Mouse (Mus musculus) heart, embryonic 11.5 days (tissue): ENCODE measurements around the gene Hist1h4n. TPM values are rescaled to one million over a fixed set of nuclear protein-coding genes. Genes with fewer than 3 reads are reported as not detected.
A peak's percentile ranks its signal among the peaks of the same experiment; 100 is the strongest.
"Not testable (repeated sequence)": the region's sequence is repeated elsewhere in the genome, so short reads cannot be mapped to it uniquely, and the experiment has no call there.

Experiments used
- ATAC-seq: fragments of 200-750 bp; cut with Nextera tagmentation; replicated peaks from 2 replicates; pipeline ENCODE4 v1.8.0; 2017; ENCODE audit warnings: moderate library complexity; ENCODE audit not compliant: insufficient number of reproducible peaks, low FRiP score, low TSS enrichment
- H3K27ac ChIP-seq: fragments of 300-500 bp; sonication (generic); 2 replicates; pipeline ENCODE4 v1.5.1; 2014; ENCODE audit warnings: mild to moderate bottlenecking, low read depth, low read length
- H3K27me3 ChIP-seq: fragments of 300-500 bp; sonication (generic); 2 replicates; pipeline ENCODE4 v1.6.1; 2014; ENCODE audit warnings: mild to moderate bottlenecking, low read length, mixed read lengths; ENCODE audit not compliant: control insufficient read depth, insufficient read depth
- H3K36me3 ChIP-seq: fragments of 300-500 bp; sonication (generic); 2 replicates; pipeline ENCODE4 v1.6.1; 2014; ENCODE audit warnings: mild to moderate bottlenecking, low read length, moderate library complexity, mixed read lengths; ENCODE audit not compliant: control insufficient read depth, insufficient read depth
- H3K4me1 ChIP-seq: fragments of 300-500 bp; sonication (generic); 2 replicates; pipeline ENCODE4 v1.6.1; 2014; ENCODE audit warnings: low read length; ENCODE audit not compliant: control insufficient read depth, insufficient read depth
- H3K4me2 ChIP-seq: fragments of 300-500 bp; sonication (generic); 2 replicates; pipeline ENCODE4 v1.6.1; 2014; ENCODE audit warnings: mild to moderate bottlenecking, moderate library complexity
- H3K4me3 ChIP-seq: fragments of 300-500 bp; sonication (generic); 2 replicates; pipeline ENCODE4 v1.5.1; 2014; ENCODE audit warnings: low read depth, low read length
- H3K9ac ChIP-seq: fragments of 300-500 bp; sonication (generic); 2 replicates; pipeline ENCODE4 v1.6.1; 2014; ENCODE audit warnings: mild to moderate bottlenecking, low read depth, low read length, moderate library complexity
- H3K9me3 ChIP-seq: fragments of 300-500 bp; sonication (generic); replicated peaks from 2 replicates; pipeline ENCODE4 v1.6.1; 2016; ENCODE audit warnings: low read length; ENCODE audit not compliant: control insufficient read depth
- WGBS: fragments of 180-500 bp; shearing (Covaris S2); extraction: QIAGEN DNeasy Blood & Tissue Kit; methylation state at CpG from one replicate; pipeline ENCODE4 v1.1.7; 2014; ENCODE audit not compliant: insufficient replicate concordance; 5-methylcytosine and 5-hydroxymethylcytosine counted together
- polyA plus RNA-seq: library from polyadenylated mRNA; unstranded; fragments of >200 nt; fragmentation: Nextera tagmentation; extraction: Ambion mirVana; gene quantifications from 2 replicates; pipeline ENCODE4 v1.2.1, GENCODE M21; 2014

Hist1h4n gene
- polyA plus RNA-seq, 1 experiment from 2014 or later, result 10.5 TPM

- Histone ChIP-seq H3K4me3 (no peak overlapping the region), H3K9me3 (no peaks in the 10 kb centered on the region), H3K36me3 (no peaks in the 10 kb centered on the region), H3K4me1 (peaks cover 8% of the 10 kb centered on the region; the same call in 1 of the 2 replicates), H3K27me3 (no peaks in the 10 kb centered on the region), H3K27ac (no peak overlapping the region), H3K4me2 (no peak overlapping the region), H3K9ac (no peak overlapping the region)
- WGBS, result 9% methylated on average over 8 of the region's 8 CpGs
- no peak for ATAC-seq
Measured at GRCm38 (mm10) chr13:21847883-21848282, 15.9 kb upstream of the Hist1h4n start.

- H3K4me1 ChIP-seq, H3K27me3 ChIP-seq, H3K4me3 ChIP-seq, ATAC-seq, H3K4me2 ChIP-seq, H3K36me3 ChIP-seq, H3K9ac ChIP-seq, H3K27ac ChIP-seq, H3K9me3 ChIP-seq: not testable (repeated sequence)
Measured at GRCm38 (mm10) chr13:21846356-21846755, 14.4 kb upstream of the Hist1h4n start.

- peak; percentile 67; the same call in 1 of the 2 replicates for ATAC-seq
- not testable (repeated sequence) for H3K36me3 ChIP-seq
- no CpG with 5 or more reads among the region's 4 CpGs for WGBS
Measured at GRCm38 (mm10) chr13:21840508-21840907, 8.5 kb upstream of the Hist1h4n start.

GRCm38 (mm10) chr13:21833461-21833860, 1.5 kb upstream of the Hist1h4n start, which contains the start of the genes Hist1h2ap and Hist1h2br:
Gene Hist1h2ap, minus strand, starts transcription at chr13:21833507.
Gene Hist1h2br, plus strand, starts transcription at chr13:21833743.
- not testable (repeated sequence) for H3K36me3 ChIP-seq, H3K9me3 ChIP-seq, H3K9ac ChIP-seq, H3K4me3 ChIP-seq, H3K27ac ChIP-seq, H3K4me1 ChIP-seq, H3K4me2 ChIP-seq, H3K27me3 ChIP-seq
- WGBS, result no CpG with 5 or more reads among the region's 24 CpGs
- ATAC-seq, result peak; percentile 89

More at GRCm38 (mm10) chr13:21840508-21840907, 8.5 kb upstream of the Hist1h4n start:
- H3K27me3 ChIP-seq, H3K9ac ChIP-seq, H3K4me3 ChIP-seq, H3K4me2 ChIP-seq, H3K27ac ChIP-seq, H3K4me1 ChIP-seq, H3K9me3 ChIP-seq: not testable (repeated sequence)

- Histone ChIP-seq H3K27ac (no peak overlapping the region), H3K4me1 (no peaks in the 10 kb centered on the region), H3K9ac (no peak overlapping the region), H3K4me2 (no peak overlapping the region; the same call in 1 of the 2 replicates), H3K27me3 (no peaks in the 10 kb centered on the region), H3K36me3 (no peaks in the 10 kb centered on the region), H3K4me3 (no peak overlapping the region), H3K9me3 (no peaks in the 10 kb centered on the region)
- no peak for ATAC-seq
- WGBS, result 84% methylated on average over 10 of the region's 10 CpGs
Measured at GRCm38 (mm10) chr13:21830344-21830743, 1.7 kb downstream of the Hist1h4n start.

GRCm38 (mm10) chr13:21828511-21828910, 3.5 kb downstream of the Hist1h4n start:
- Histone ChIP-seq H3K4me1 (no peaks in the 10 kb centered on the region), H3K27ac (no peak overlapping the region), H3K27me3 (no peaks in the 10 kb centered on the region), H3K36me3 (no peaks in the 10 kb centered on the region), H3K9me3 (no peaks in the 10 kb centered on the region), H3K4me2 (no peak overlapping the region), H3K4me3 (no peak overlapping the region), H3K9ac (no peak overlapping the region)
- no peak for ATAC-seq
- 77% methylated on average over 3 of the region's 3 CpGs for WGBS

GRCm38 (mm10) chr13:21820082-21820890, 11.7 kb downstream of the Hist1h4n start:
- H3K27ac ChIP-seq, ATAC-seq, H3K36me3 ChIP-seq, H3K9me3 ChIP-seq, H3K4me1 ChIP-seq, H3K4me3 ChIP-seq, H3K4me2 ChIP-seq, H3K9ac ChIP-seq, H3K27me3 ChIP-seq: not testable (repeated sequence)
- 75% methylated on average over 7 of the region's 16 CpGs for WGBS

- H3K36me3 ChIP-seq, H3K27ac ChIP-seq, H3K27me3 ChIP-seq, H3K9me3 ChIP-seq, H3K4me1 ChIP-seq, H3K9ac ChIP-seq, H3K4me3 ChIP-seq: not testable (repeated sequence)
- peak; percentile 66 for ATAC-seq
- peak overlapping the region; percentile 42 for H3K4me2 ChIP-seq
- WGBS, result 0% methylated on average over 12 of the region's 14 CpGs
Measured at GRCm38 (mm10) chr13:21812092-21812491, 19.9 kb downstream of the Hist1h4n start.

- not testable (repeated sequence) for H3K4me1 ChIP-seq, H3K27me3 ChIP-seq, H3K9me3 ChIP-seq, H3K27ac ChIP-seq, H3K36me3 ChIP-seq, H3K9ac ChIP-seq, H3K4me3 ChIP-seq
- WGBS, result no CpG with 5 or more reads among the region's 24 CpGs
- peak within 1 kb of the TSS; percentile 42 for H3K4me2 ChIP-seq
- peak; percentile 69 for ATAC-seq
Measured at GRCm38 (mm10) chr13:21811539-21811938, 20.5 kb downstream of the Hist1h4n start, which contains the start of gene Hist1h4m. Gene Hist1h4m, plus strand, starts transcription at chr13:21811746.
